Mouse (Mus musculus) spleen, adult 2 months (tissue): Measurements from ENCODE around the gene Tfap2e.

Source experiments
- CTCF ChIP-seq: fragments of 200-500 bp; IDR thresholded peaks from 2 replicates; pipeline ENCODE4 v1.5.1; 2011; ENCODE audit warnings: mild to moderate bottlenecking, inconsistent platforms; ENCODE audit not compliant: insufficient read depth, insufficient read length, insufficient replicate concordance; ENCODE audit errors: extremely low read depth
- POLR2A ChIP-seq: fragments of 200-500 bp; IDR thresholded peaks from 2 replicates; pipeline ENCODE4 v1.6.1; 2011; ENCODE audit warnings: low read depth, low read length, inconsistent platforms

DNA sequence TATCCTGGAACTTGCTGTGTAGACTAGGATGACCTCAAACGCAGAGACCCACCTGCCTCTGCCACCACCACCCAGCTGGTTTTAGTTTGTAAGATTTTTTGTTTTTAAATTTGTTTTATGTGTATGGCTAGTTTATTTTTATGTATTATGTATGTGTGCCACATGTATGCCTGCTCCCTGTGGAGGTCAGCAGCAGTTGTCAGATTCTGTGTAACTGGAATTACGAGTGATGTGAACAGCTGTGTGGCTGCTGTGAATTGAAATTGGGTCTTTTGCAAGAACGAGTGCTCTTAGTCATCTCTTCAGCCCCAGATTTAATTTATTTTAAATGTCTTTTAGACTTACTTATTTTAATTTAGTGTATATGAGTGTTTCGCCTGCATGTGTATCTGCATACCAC is 39.1 kb downstream of the Tfap2e start:
- no peak for TF ChIP-seq CTCF
- TF ChIP-seq POLR2A: no peak
